Mouse (Mus musculus) stomach, postnatal 0 days (tissue): ENCODE measurements around the gene Trcg1. TPM values are rescaled to one million over a fixed set of nuclear protein-coding genes. Genes with fewer than 3 reads are reported as not detected.

Experiments used
- ATAC-seq: fragments of 200-750 bp; cut with Nextera tagmentation; 2 replicates; pipeline ENCODE4 v1.8.0; 2017; ENCODE audit not compliant: low FRiP score, low TSS enrichment
- DNase-seq: peaks from one replicate; pipeline ENCODE4 v3.0.0-alpha.2; 2016; ENCODE audit warnings: low spot score
- H3K27ac ChIP-seq: fragments of 300-500 bp; sonication (generic); replicated peaks from 2 replicates; pipeline ENCODE4 v1.5.1; 2014; ENCODE audit warnings: mild to moderate bottlenecking, control low read depth
- H3K27me3 ChIP-seq: fragments of 300-500 bp; sonication (generic); 2 replicates; pipeline ENCODE4 v1.6.1; 2014; ENCODE audit warnings: low read length; ENCODE audit not compliant: control insufficient read depth, insufficient read depth
- H3K36me3 ChIP-seq: fragments of 300-500 bp; sonication (generic); 2 replicates; pipeline ENCODE4 v1.6.1; 2014; ENCODE audit warnings: low read length, mixed read lengths; ENCODE audit not compliant: control insufficient read depth, insufficient read depth
- H3K4me1 ChIP-seq: fragments of 300-500 bp; sonication (generic); replicated peaks from 2 replicates; pipeline ENCODE4 v1.6.1; 2014; ENCODE audit warnings: antibody characterized with exemption; ENCODE audit not compliant: control insufficient read depth, insufficient read depth
- H3K4me2 ChIP-seq: fragments of 300-500 bp; sonication (generic); replicated peaks from 2 replicates; pipeline ENCODE4 v1.6.1; 2014; ENCODE audit warnings: low read depth, mild to moderate bottlenecking, control low read depth, moderate library complexity
- H3K4me3 ChIP-seq: fragments of 300-500 bp; sonication (generic); 2 replicates; pipeline ENCODE4 v1.5.1; 2014; ENCODE audit warnings: low read depth, low read length, control low read depth
- H3K9ac ChIP-seq: fragments of 300-500 bp; sonication (generic); 2 replicates; pipeline ENCODE4 v1.6.1; 2014; ENCODE audit warnings: mild to moderate bottlenecking, low read length, control low read depth, mixed read lengths
- H3K9me3 ChIP-seq: fragments of 300-500 bp; sonication (generic); 2 replicates; pipeline ENCODE4 v1.6.1; 2016; ENCODE audit warnings: low read length; ENCODE audit not compliant: control insufficient read depth
- CTCF ChIP-seq: IDR thresholded peaks from 2 replicates; pipeline ENCODE4 v1.5.1; 2016; ENCODE audit warnings: antibody characterized with exemption, low read depth, mild to moderate bottlenecking, moderate library complexity
- EP300 ChIP-seq: optimal IDR thresholded peaks from 2 replicates; pipeline ENCODE3; 2016; ENCODE audit warnings: antibody characterized with exemption
- WGBS: fragments of 180-500 bp; shearing (Covaris S2); extraction: QIAGEN DNeasy Blood & Tissue Kit; methylation state at CpG from one replicate; pipeline ENCODE4 v1.1.7; 2014; 5-methylcytosine and 5-hydroxymethylcytosine counted together
- polyA plus RNA-seq: library from polyadenylated mRNA; unstranded; fragments of >200 nt; fragmentation: Nextera tagmentation; extraction: Ambion mirVana; gene quantifications from 2 replicates; pipeline ENCODE4 v1.2.1, GENCODE M21; 2015

The Trcg1 gene
- polyA plus RNA-seq, 1 experiment from 2014 or later = not detected

DNA sequence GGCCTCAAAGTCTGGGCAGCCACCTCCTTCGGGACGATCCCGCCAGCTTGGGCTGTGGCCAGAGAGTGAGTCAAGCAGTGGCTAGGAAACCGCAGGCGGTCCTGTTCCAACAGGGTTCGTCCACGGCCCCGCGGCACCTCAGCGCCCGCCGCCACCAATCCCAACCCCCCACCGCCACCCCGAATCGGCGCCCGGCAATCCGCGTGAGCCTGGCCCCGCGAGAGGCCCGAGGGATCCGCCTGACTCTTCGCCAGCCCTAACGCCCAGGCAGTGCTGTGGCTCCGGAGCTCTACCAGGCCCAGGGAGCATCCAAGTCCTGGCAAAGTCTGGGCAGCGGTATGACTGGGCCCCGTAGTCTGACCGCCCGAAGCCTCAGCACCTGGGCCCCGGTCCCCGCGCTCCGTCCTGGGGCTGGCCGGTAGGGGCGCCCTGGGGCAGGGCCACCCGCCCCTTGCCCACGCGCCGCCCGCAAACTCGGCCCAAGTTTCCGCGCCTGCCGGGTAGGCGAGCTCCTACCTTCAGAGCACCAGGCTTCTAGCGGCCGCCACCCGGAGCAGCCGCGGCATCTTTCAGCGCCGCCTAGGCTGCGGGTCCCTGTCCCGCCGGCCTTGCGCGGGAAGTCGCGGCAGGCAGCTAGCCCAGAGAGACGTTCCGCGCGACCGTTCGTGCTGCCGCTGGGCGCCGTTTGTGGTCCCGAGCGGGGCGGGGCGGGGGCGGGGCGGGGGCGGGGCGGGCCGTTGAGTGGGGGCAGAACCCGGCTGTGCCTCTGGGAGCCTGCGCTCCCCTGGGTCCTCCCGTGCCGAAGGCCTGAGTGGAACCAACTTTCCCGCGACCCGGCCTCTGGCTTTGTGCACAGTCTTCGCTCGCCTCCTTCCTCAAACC, 25.8 kb downstream of the Trcg1 start, which contains the start of gene 1700017B05Rik:
TSS of gene 1700017B05Rik (minus strand) at position 700 of the 882 bp plus-strand sequence.
- H3K4me3 ChIP-seq = peak within 1 kb of the TSS; percentile 83
- peak within 1 kb of the TSS; percentile 89 for H3K4me2 ChIP-seq
- H3K9ac ChIP-seq = peak within 1 kb of the TSS; percentile 86
- H3K36me3 ChIP-seq = peaks cover 10% of the 10 kb centered on the region
- DNase-seq (peak; percentile 82), ATAC-seq (peak; percentile 74)
- H3K27ac ChIP-seq = peak within 1 kb of the TSS; percentile 89
- H3K9me3 ChIP-seq = no peaks in the 10 kb centered on the region
- under 1% methylated on average over 81 of the region's 87 CpGs for WGBS
- H3K27me3 ChIP-seq = no peaks in the 10 kb centered on the region
- 0 out of 2 replicates have a peak, but pooled peaks cover 7% of the 10 kb centered on the region for H3K4me1 ChIP-seq
- peak; percentile 73 for TF ChIP-seq CTCF
- no peak for TF ChIP-seq EP300

- peak overlapping the region; percentile 89 for H3K4me2 ChIP-seq
- H3K9me3 ChIP-seq = no peaks in the 10 kb centered on the region
- H3K4me1 ChIP-seq = 0 out of 2 replicates have a peak, but pooled peaks cover 7% of the 10 kb centered on the region
- H3K36me3 ChIP-seq = peaks cover 3% of the 10 kb centered on the region; the same call in 1 of the 2 replicates
- H3K27ac ChIP-seq = peak overlapping the region; percentile 59; the same call in 1 of the 2 replicates
- TF ChIP-seq EP300 (no peak), CTCF (no peak)
- H3K4me3 ChIP-seq = peak overlapping the region; percentile 83
- ATAC-seq = no peak
- 54% methylated on average over 13 of the region's 13 CpGs for WGBS
- peak overlapping the region; percentile 86 for H3K9ac ChIP-seq
- no peaks in the 10 kb centered on the region for H3K27me3 ChIP-seq
- DNase-seq = no peak
Measured at GRCm38 (mm10) chr9:57262795-57263684, 26.7 kb downstream of the Trcg1 start.

GRCm38 (mm10) chr9:57265125-57265524, 28.8 kb downstream of the Trcg1 start:
- H3K27me3 ChIP-seq = no peaks in the 10 kb centered on the region
- no peak overlapping the region for H3K4me3 ChIP-seq
- WGBS = 29% methylated on average over 5 of the region's 5 CpGs
- no peak for ATAC-seq
- no peaks in the 10 kb centered on the region for H3K9me3 ChIP-seq
- no peak overlapping the region for H3K27ac ChIP-seq
- H3K36me3 ChIP-seq = no peaks in the 10 kb centered on the region
- TF ChIP-seq CTCF (no peak), EP300 (no peak)
- H3K4me2 ChIP-seq = no peak overlapping the region
- no peak overlapping the region for H3K9ac ChIP-seq
- DNase-seq = no peak
- 0 out of 2 replicates have a peak, but pooled peaks cover 7% of the 10 kb centered on the region for H3K4me1 ChIP-seq

DNA sequence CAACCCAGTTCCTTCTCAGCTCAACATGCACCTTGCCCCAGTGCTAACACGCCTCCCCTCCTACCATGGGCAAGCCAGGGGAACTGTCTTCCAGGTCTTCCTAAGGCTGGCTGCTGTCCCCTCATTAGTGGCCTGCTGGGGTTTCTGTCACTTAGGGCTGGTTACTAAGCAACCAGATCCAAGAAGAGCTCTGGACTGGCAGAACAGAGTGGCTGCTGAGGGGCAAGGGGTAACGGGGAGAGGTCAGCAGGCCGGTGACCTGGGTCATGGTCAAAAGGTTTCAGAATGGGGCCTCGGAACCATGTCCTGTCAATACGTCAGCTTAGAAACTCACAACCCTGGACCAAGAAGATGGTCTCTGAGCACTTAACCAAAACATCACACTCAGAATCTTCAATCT, 31.1 kb downstream of the Trcg1 start:
- DNase-seq = no peak
- Histone ChIP-seq H3K27ac (no peak overlapping the region), H3K27me3 (no peaks in the 10 kb centered on the region), H3K4me2 (no peak overlapping the region), H3K4me1 (no peaks in the 10 kb centered on the region), H3K36me3 (no peaks in the 10 kb centered on the region), H3K9ac (no peak overlapping the region), H3K9me3 (no peaks in the 10 kb centered on the region), H3K4me3 (no peak overlapping the region)
- no peak for ATAC-seq
- TF ChIP-seq CTCF (no peak), EP300 (no peak)
- WGBS = 68% methylated on average over 5 of the region's 5 CpGs

- DNase-seq = no peak
- Histone ChIP-seq H3K4me1 (no peaks in the 10 kb centered on the region), H3K9ac (no peak overlapping the region), H3K4me2 (no peak overlapping the region), H3K36me3 (no peaks in the 10 kb centered on the region), H3K4me3 (no peak overlapping the region), H3K27ac (no peak overlapping the region), H3K27me3 (no peaks in the 10 kb centered on the region), H3K9me3 (no peaks in the 10 kb centered on the region)
- ATAC-seq = no peak
- no peak for TF ChIP-seq CTCF
- TF ChIP-seq EP300 = no peak
- WGBS = 43% methylated on average over 10 of the region's 10 CpGs
Measured at GRCm38 (mm10) chr9:57268078-57268477, 31.7 kb downstream of the Trcg1 start.
